Mouse (Mus musculus) embryonic fibroblast, embryonic 13.5 days (primary cell): Measurements from ENCODE around the gene Nlrc5.

Source experiments
- CTCF ChIP-seq: IDR thresholded peaks from 2 replicates; pipeline ENCODE4 v1.5.1; 2011; ENCODE audit warnings: mild to moderate bottlenecking, control low read depth, low read length, moderate library complexity, borderline replicate concordance; ENCODE audit not compliant: insufficient read depth
- POLR2A ChIP-seq: IDR thresholded peaks from 2 replicates; pipeline ENCODE4 v1.6.1; 2011; ENCODE audit warnings: low read depth, mild to moderate bottlenecking, control low read depth, low read length, moderate library complexity

DNA sequence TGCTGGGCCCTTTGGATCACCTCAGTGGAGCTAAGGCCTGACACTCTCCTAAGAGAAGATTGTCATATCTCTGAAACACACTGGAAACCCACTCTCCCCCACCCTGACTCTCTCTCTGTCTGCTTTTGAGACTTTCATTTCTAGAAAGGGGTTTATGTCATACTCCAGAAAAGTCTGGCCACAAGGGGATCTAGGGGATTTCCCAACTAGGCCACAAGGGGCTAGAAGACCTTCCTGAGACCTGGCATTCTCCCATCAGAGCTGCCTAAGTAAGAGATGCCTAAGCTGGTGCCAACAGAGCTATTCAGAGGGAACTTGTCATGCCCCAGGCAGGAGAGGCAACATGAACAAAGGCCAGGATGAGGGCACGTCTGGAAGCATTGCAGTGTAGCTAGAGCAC is 59.1 kb downstream of the Nlrc5 start:
- TF ChIP-seq POLR2A (no peak), CTCF (no peak)
